ENCODE assay signal across 13 mouse cellular contexts in the genomic region with DNA sequence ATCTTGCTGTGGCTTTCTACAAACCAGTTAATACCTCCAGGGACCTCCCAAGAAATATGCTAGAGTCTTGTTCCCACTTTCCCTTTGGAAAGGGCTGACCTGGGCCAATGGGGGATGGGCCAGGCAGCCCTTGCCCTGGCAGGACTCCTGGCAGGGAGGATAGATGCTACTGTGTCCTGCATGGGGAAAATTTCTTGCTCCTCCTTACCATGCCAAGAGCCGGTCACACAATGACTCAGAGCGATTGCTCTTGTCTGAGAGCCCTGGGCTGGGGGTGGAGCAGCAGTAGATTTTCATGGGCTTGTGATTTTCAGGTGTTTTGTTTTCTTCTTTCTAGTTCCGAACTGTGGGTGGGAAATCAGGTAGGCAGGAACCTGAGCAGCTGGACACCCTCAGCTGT. TPM values are rescaled to one million over a fixed set of nuclear protein-coding genes. Genes with fewer than 3 reads are reported as not detected.
DNase-seq lines count a peak whose midpoint lies in the region; ATAC-seq lines count a peak whose summit lies in the region.
"Had no signal": no experiment of that assay in that cellular context is flagged by ENCODE, and none has a peak within 500 bp of the region (broad histone marks: within the 10 kb centered on the region; RNA-seq: fewer than 3 reads in every experiment).

No protein-coding gene starts in this region.

- H3K4me3 ChIP-seq in embryonic facial prominence, embryonic 14.5 days (ENCODE audit: low read depth, low read length), result no peak overlapping the region
- H3K4me3 ChIP-seq in embryonic facial prominence, embryonic 10.5 days, result no peak overlapping the region
- H3K4me3 ChIP-seq in kidney, embryonic 16.5 days (ENCODE audit: low read length), result no peak overlapping the region
- H3K4me3 ChIP-seq: hindbrain, embryonic 12.5 days; left cerebral cortex, adult 2 months; stomach, embryonic 15.5 days had no signal

- H3K36me3 ChIP-seq in embryonic facial prominence, embryonic 14.5 days (ENCODE audit: control insufficient read depth, insufficient read depth, low read length), result no peaks in the 10 kb centered on the region
- no peaks in the 10 kb centered on the region for H3K36me3 ChIP-seq in embryonic facial prominence, embryonic 10.5 days (replicated peaks)
- H3K36me3 ChIP-seq in kidney, embryonic 16.5 days (ENCODE audit: insufficient read depth, low read length), result no peaks in the 10 kb centered on the region
- H3K36me3 ChIP-seq: hindbrain, embryonic 12.5 days; stomach, embryonic 15.5 days had no signal

- DNase-seq in embryonic facial prominence, embryonic 14.5 days (ENCODE audit: low spot score), result no peak
- DNase-seq in embryonic facial prominence, embryonic 10.5 days (ENCODE audit: low spot score), result no peak
- DNase-seq in ovary, postnatal 36 days (ENCODE audit: low spot score), result peak; percentile 31
- DNase-seq in ovary, adult 18-20 months (ENCODE audit: low spot score), result no peak
- DNase-seq in heart, adult 9 months (ENCODE audit: low spot score in 2 of 2), result no peak
- no peak for DNase-seq in lung, postnatal 14 days
- no peak for DNase-seq in lung, postnatal 36 days
- DNase-seq: cerebellum, adult 8-10 months had no signal

- 60% methylated on average over 3 of the region's 3 CpGs for WGBS in embryonic facial prominence, embryonic 14.5 days
- WGBS in embryonic facial prominence, embryonic 10.5 days, result 65% methylated on average over 3 of the region's 3 CpGs
- WGBS in kidney, embryonic 16.5 days, result 31% methylated on average over 3 of the region's 3 CpGs

- no peak overlapping the region for H3K9ac ChIP-seq in embryonic facial prominence, embryonic 14.5 days (ENCODE audit: low read depth, low read length)
- H3K9ac ChIP-seq in kidney, embryonic 16.5 days (replicated peaks; ENCODE audit: low read length), result no peak overlapping the region
- H3K9ac ChIP-seq: hindbrain, embryonic 12.5 days; stomach, embryonic 15.5 days had no signal

- H3K9me3 ChIP-seq in embryonic facial prominence, embryonic 14.5 days (ENCODE audit: control insufficient read depth, low read length), result no peaks in the 10 kb centered on the region
- no peaks in the 10 kb centered on the region for H3K9me3 ChIP-seq in embryonic facial prominence, embryonic 10.5 days
- no peaks in the 10 kb centered on the region for H3K9me3 ChIP-seq in kidney, embryonic 16.5 days (ENCODE audit: low read length)
- H3K9me3 ChIP-seq: hindbrain, embryonic 12.5 days; stomach, embryonic 15.5 days had no signal

- H3K27ac ChIP-seq in embryonic facial prominence, embryonic 14.5 days (replicated peaks; ENCODE audit: low read depth, low read length), result no peak overlapping the region
- no peak overlapping the region for H3K27ac ChIP-seq in embryonic facial prominence, embryonic 10.5 days (replicated peaks)
- H3K27ac ChIP-seq in kidney, embryonic 16.5 days (ENCODE audit: low read length), result peak overlapping the region; percentile 44; the same call in 1 of the 2 replicates
- H3K27ac ChIP-seq: hindbrain, embryonic 12.5 days; left cerebral cortex, adult 2 months; stomach, embryonic 15.5 days had no signal

- H3K27me3 ChIP-seq in embryonic facial prominence, embryonic 14.5 days (replicated peaks; ENCODE audit: control insufficient read depth, insufficient read depth, low read length), result no peaks in the 10 kb centered on the region
- H3K27me3 ChIP-seq in embryonic facial prominence, embryonic 10.5 days (replicated peaks; ENCODE audit: low read depth, poor library complexity, severe bottlenecking), result peaks cover 3% of the 10 kb centered on the region; the same call in 1 of the 2 replicates
- H3K27me3 ChIP-seq in kidney, embryonic 16.5 days (ENCODE audit: insufficient read depth, low read length), result no peaks in the 10 kb centered on the region
- H3K27me3 ChIP-seq: hindbrain, embryonic 12.5 days; stomach, embryonic 15.5 days had no signal

- H3K4me2 ChIP-seq in embryonic facial prominence, embryonic 14.5 days (ENCODE audit: low read depth, low read length), result no peak overlapping the region
- H3K4me2 ChIP-seq in kidney, embryonic 16.5 days (replicated peaks; ENCODE audit: low read depth, low read length), result no peak overlapping the region
- H3K4me2 ChIP-seq: hindbrain, embryonic 12.5 days; stomach, embryonic 15.5 days had no signal

- H3K4me1 ChIP-seq in embryonic facial prominence, embryonic 14.5 days (ENCODE audit: control insufficient read depth, insufficient read depth, low read length), result peaks cover 7% of the 10 kb centered on the region
- H3K4me1 ChIP-seq in embryonic facial prominence, embryonic 10.5 days, result peaks cover 24% of the 10 kb centered on the region
- H3K4me1 ChIP-seq in kidney, embryonic 16.5 days (ENCODE audit: insufficient read depth, low read length), result 0 out of 2 replicates have a peak, but pooled peaks cover 13% of the 10 kb centered on the region

- ATAC-seq in embryonic facial prominence, embryonic 14.5 days (ENCODE audit: low read depth), result 0 out of 2 replicates have a peak, but pooled peaks have one; percentile 13
- peak; percentile 62; the same call in 1 of the 2 replicates for ATAC-seq in kidney, embryonic 16.5 days (ENCODE audit: low FRiP score, low TSS enrichment)
- ATAC-seq: CD4-positive, CD25-positive, alpha-beta regulatory T cell, adult 4 months had no signal

RNA-seq across cellular contexts. Expression of gene Vwf, which starts 39.0 kb away (rescaled TPM):
- 13.4 and 16.0 TPM in 2 replicates for polyA plus RNA-seq in embryonic facial prominence, embryonic 14.5 days (2014; fragmentation: Nextera tagmentation; extraction: Ambion mirVana)
- polyA plus RNA-seq in embryonic facial prominence, embryonic 10.5 days (2016; fragmentation: Nextera tagmentation; extraction: Ambion mirVana), result 5.5 and 8.6 TPM in 2 replicates
- 3.9 and 5.4 TPM in 2 replicates for polyA plus RNA-seq in kidney, embryonic 16.5 days (2015; fragmentation: Nextera tagmentation; extraction: Ambion mirVana)
- polyA plus RNA-seq: CD4-positive, CD25-positive, alpha-beta regulatory T cell, adult 4 months had no signal
